Mouse (Mus musculus) R1 (cell line): ENCODE results near the gene Igfbp4.
A peak's percentile ranks its signal among the peaks of the same experiment; 100 is the strongest.

Experiments
- DNase-seq: peaks from one replicate; pipeline ENCODE4 v3.0.0-alpha.2; 2018; ENCODE audit warnings: low read depth, low spot score

The Igfbp4 gene

DNA sequence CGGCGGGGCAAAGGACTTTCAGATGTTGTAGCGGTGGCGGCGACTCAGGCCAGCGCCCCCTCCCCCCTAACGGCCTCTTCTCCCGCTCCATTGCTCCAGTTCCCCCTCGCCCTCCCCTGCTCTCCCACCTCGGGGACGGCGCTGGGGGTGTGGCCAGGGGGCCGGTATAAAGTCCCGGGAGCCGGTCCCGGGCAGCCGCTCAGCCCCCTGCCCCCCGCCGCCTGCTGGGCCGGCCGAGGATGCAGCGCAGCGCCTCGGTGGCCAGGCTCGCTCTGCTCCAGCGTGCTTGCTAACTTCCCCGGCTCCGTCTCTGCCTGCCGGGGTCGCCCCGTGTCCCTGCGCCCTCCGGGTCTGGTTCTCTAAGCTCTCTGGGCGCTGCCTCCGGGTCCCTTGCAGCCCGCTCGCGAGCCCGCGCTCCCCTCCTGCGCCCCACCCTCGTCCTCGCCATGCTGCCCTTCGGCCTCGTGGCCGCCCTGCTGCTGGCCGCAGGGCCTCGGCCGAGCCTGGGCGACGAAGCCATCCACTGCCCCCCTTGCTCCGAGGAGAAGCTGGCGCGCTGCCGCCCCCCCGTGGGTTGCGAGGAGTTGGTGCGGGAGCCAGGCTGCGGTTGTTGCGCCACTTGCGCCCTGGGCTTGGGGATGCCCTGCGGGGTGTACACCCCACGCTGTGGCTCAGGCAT, at the start of gene Igfbp4:
Gene Igfbp4 (plus strand): TSS at position 194 of the 679 bp plus-strand sequence.
- DNase-seq: no peak

DNA sequence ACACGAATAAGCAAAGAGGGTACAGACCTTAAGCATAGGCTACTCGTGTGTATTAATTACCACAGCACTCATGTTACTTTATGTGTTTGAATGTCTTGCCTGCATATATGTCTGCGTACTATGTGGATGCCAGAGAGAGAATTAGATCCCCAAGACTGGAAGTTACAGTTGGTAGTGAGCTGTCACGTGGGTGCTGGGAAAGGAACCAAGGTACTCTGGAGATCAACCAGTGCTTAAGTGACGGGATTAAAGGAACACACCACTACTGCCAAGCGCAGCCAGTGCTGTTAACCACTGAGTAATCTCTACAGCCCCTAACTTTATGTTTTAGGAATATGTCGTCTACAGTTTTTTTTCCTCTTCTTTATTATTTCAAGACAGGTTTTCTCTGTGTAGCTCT, 45.1 kb upstream of the Igfbp4 start:
- DNase-seq: no peak

DNA sequence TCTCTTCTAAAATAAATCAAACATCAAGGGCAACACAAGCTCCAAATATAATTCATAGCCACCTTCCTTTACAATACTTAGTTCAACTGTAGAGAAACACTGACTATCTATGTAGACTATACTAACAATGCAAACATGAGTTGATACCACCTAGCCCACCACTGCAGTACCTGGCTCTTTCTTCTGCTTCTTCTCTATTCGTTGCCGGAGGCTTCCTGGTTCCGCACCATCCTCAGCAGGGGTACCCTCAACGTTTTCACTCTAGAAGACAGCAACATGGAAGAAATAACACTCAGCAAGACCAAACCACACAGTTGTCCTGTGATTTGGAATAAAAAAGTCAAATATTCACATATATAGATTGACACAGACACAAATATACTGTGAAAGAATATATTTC, 43.4 kb upstream of the Igfbp4 start:
- DNase-seq: no peak

DNA sequence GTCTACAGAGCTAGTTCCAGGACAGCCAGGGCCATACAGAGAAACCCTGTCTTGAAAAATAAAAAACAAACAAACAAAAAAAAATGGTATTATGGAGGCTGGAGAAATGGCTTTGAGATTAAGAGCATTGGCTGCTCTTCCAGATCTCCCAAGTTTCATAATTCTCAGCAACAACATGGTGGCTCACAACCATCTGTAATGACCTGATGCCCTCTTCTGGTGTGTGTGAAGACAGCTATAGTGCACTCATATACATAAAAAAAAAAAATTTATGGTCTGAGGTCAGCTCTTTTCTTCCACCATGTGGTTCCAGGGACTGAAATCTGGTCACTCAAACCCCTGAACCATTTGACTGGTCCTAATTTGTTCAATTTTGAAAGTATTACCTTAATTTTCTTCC, 42.3 kb upstream of the Igfbp4 start:
- DNase-seq: no peak

DNA sequence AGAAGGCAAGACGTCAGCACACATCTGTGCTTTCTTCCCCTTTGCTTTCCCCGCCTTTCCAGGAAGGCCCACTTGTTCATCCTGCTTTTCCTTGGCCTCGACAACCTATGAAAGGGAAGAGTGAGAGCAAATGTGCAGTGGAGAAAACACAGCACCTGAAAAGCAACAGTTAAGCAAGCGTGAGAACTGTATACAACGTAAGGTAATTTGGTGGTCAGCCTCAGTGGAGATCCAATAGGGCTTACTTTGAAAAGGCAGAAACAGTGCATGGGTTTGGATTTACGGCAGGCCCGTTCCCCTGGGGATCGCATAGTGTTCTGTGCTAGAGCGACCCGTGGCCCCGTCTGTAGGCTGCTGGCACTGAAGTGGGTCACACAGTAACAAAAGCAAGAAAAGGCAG, 41.8 kb upstream of the Igfbp4 start:
- no peak for DNase-seq

DNA sequence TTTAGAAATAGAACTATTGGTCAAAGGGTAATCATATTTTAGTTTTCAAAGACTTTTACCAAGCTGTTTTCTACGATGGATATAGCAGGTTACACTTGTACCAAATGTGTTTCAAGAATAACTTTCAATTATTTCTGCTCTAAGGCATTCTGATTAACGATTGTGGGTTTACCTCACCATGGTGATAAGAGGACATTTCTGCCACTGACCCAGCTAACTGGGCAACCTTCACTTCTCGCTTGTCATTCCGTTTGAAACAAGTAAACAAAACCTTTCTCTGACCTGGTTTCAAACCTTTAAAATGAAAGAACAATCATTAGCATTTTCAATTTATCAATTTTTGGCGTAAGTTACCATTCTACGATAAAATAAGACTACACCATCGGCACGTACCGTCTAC, 34.3 kb upstream of the Igfbp4 start:
- DNase-seq: no peak

DNA sequence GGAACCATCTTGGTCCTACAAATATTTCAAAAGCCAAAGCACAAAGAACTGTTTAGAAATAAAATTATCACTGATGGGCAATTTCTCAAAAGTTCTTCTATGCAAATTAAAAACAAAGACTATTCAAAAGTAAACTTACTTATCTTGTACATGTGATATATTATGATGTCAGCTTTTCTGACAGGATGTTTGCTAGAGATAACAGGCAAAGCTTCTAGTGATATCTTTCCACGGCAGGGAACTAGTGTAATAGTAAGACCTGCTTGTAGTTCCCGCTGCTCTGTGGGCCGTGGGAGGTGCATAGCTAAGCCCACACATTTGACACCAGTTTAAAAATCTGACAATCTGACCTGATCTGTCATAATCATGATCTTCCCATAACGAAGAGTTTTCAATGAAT, 30.9 kb upstream of the Igfbp4 start:
- no peak for DNase-seq

DNA sequence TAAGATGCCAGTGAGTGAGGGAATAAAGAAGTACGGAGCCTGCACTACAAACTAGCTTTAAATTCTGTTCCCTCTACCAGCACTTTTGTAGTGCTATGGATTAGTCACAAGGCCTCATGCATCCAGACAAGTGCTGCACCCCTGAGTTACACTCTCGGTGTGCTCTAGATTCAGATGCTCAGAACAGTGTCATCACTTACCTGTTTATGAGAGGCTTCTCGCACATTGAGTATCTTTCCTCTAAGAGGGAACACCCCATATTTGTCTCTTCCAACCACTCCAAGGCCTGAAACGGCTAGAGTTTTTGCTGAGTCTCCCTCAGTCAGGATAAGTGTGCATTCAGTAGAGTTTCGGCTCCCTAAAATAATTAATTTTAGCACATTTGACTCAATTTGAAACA, 30.3 kb upstream of the Igfbp4 start:
- no peak for DNase-seq

DNA sequence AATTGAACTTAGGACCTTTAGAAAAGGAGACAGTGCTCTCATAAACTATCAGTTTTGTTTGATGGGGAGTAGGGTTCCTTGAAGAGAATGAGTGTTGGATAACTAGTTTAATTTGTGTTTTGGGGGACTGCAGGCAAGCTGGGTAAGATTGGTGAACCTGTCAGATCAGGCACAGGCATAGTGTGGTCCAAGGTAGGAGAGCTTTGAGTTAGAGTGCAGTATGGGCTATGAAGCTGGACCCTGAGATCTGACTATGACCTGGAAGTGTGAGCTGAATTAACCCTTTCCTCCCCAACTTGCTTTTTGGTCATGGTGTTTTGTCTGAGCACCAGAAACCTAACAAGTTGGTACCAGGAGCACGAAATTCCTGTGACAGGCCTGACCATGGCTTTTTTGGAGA, 27.2 kb upstream of the Igfbp4 start:
- no peak for DNase-seq

DNA sequence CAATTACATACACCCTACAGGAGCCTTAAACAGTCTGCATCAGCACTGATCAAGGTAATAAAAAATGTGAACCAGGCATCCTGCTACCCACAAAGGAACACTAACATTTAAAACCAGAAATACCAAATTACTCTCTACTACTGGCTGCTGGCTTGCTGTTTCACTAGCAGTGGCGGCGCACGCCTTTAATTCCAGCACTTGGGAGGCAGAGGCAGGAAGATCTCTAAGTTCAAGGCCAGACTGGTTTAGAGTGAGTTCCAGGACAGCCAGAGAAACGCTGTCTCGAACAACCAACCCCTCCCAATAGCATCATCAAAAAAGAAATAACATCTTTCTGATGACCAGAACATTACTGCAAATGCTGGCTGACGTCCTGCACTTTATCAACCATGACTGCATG, 21.2 kb upstream of the Igfbp4 start:
- no peak for DNase-seq

DNA sequence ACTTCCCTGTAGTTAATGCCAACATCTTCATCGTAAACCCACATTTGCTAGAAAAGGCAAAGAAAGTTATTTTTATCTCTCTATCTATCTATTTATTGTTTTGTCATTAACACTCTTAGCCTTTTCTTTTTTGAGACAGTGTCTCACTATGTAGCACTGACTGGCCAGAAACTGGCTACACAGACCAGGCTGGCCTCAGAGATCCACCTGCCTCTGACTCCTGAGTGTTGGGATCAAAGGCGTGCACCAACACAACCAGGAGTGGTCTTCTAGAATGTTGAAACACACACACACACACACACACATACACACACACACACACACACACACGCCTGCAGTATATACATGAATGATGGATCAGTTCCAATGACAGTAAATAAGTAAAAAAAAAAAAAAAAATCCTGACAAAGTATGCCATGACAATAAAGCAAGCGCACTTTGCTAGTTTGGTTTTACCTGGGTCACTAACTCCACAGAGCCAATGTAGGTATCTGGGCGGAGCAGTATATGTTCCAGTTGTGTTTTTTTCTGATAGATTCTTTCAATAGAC, 18.6 kb upstream of the Igfbp4 start:
- no peak for DNase-seq

DNA sequence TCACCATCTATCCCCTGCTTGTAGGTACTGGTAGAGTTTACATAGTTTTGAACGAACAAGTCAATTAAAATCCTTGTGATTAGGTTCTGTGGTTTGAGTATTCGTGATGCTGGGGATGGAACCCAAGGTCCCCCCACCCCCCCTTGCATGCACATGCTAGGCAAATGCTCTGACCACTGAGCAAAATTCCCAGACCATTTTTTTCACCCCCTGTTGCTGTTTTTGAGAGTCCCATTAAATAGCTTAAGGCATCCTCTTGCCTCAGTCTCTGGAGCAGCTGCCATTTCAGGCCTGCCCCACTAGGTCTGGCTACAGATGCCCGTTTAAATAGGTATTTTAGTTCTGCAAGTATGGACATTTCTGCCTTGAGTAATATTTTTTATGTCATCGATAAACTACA, 17.9 kb upstream of the Igfbp4 start:
- DNase-seq: no peak

DNA sequence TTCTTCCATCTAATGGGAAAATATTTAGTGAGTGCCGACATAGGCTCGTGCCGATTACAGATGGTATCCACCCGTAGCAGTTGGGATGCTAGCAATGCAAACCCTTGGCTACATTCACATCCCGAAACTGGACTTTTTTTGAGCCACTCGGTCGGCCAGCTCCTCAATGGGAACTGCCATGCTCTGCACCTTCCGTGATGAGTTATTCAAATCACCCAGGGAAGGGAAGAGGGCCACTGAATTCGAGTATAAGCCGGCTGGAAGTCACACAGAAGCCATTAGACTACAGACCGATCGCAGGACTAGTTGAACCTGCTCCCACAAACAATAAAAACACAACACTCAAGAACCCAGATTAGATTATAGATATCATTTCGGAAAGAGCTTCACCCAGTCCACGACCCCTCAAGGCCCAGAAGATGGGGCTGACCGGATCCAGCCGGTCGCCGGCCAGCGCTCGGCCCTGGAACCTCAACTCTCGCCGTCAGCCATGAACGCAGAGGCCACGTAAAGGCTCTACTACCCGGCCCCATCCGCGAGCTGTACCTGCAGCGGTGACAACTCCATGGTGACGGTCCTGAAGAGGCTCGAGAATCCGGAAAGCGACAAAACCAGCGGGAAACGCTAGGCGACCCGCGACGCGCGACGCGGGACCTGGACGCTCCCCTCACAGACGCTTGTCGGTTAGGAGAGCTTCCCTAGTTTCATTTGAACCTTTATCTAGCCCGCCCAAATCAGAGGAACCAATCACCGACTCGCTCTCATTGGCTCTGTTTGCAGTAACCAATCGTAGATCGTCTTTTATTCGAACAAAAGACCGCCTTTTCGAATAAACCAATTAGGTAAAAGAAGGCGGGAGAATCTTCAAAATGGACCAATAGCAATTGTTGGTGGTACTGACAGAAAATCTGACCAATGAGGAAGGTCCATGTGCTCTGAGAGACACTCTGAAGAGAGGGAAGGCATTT, 17.3 kb upstream of the Igfbp4 start, which contains the start of gene Top2a:
Gene Top2a (minus strand): TSS at position 690 of the 968 bp plus-strand sequence.
- peak; percentile 99 for DNase-seq

DNA sequence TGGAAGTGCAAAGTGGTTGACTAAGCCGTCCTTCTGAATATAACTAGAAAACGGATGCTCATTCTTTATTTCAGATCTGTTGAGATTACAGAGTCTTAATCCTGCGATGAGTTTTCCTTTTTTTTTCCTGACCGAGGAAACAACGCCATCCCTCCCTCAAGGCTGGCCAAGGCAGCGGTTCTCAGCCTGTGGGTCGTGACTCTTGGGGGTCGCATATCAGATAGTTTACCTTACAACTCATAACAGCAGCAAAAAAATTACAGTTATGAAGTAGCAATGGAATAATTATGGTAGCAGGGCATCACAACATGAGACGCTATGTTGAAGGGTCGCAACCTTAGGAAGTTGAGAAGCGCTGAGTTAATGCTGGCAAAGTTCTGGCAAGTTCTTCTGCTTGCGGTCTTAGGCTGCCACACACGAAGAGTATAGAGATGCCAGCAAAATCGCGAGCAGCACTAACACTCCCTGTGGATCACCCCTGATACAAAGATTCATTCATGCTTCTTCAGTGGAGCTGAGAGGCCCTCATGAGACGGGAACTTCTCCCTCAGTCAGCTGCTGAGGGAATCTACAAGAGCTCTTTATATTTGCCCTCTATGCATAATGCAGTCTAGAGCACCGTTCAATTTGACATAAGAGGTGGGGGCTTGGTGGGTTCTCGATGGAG, 16.4 kb upstream of the Igfbp4 start:
- no peak for DNase-seq

DNA sequence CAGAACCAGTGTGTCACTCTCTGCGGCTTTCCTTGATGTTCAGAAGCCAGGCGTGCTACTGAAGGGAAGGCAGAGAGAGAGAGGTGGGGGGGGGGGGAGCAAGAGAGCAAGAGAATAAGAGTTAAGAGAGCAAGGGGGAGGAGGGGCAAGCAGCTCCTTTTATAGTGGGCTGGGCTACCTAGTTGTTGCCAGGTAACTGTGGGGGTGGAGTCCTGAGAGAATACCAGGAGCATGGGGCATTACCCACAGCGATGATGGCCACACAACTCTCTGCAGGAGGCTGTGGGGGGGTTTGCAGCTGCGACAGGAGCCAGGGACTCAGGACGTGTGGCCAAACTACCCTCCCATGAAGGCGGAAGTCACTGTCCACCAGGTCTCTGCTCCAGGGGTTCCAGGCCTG, 15.2 kb upstream of the Igfbp4 start:
- DNase-seq: peak; percentile 88

DNA sequence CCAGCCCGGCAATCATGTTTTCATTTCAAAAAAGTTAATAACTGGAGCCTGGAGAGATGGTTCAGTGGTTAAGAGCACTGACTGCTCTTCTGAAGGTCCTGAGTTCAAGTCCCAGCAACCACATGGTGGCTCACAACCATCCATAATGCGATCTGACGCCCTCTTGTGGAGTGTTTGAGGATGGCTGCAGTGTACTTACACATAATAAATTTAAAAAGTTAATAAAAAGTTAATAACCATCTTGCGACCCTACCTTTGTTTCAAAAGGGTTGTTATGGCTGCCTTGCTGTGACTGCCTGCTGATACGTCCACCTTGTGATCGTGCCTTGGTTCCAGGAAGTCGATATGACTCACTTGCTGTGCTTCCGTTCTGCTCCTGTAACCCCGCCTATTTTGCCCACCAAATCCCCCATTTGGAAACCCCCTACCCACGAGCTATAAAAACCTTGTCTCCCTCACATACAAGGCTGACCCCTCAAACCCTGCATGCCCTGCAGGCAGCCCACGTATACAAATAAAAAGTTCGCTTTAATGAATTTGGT, 14.1 kb upstream of the Igfbp4 start:
- no peak for DNase-seq

DNA sequence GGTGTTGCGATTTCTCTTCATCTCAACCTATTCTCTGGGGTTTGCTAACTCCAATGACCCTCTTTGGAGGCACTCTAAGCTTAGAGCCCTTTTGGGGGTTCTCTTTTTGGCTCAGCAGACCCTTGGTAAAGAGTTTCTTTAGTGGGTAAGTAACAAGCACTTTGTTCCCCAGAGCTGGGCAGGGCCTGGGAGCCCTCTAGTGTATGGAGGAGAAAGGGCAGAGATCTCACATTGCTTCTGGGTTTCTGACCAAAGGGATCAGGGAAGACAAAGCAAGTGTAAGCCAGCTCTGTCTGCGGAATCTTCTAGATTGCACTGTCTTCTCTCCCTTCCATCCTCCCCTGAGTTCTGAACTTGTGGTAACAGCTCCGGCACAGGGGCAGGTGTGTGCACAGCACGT, 5.7 kb upstream of the Igfbp4 start:
- peak; percentile 36 for DNase-seq

DNA sequence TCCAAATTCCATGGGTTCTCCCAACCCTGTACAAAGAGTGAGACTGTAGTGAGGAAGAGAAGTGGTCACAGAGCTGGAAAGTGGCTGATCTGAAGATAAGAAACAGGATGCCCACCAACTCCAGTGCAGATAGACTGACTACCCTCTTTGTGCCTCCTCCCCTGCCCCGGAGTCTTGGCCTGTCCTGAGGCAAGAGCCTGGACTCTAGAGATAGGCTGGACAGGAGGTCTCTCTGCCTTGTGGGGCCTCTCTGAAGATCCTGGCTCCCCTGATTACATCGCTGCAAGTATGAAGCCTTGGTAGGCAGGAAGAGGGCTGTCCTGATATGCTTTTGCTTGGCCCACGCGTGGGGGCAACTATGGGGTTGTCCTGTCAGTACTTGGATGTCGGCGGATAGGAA, 4.8 kb upstream of the Igfbp4 start:
- no peak for DNase-seq

DNA sequence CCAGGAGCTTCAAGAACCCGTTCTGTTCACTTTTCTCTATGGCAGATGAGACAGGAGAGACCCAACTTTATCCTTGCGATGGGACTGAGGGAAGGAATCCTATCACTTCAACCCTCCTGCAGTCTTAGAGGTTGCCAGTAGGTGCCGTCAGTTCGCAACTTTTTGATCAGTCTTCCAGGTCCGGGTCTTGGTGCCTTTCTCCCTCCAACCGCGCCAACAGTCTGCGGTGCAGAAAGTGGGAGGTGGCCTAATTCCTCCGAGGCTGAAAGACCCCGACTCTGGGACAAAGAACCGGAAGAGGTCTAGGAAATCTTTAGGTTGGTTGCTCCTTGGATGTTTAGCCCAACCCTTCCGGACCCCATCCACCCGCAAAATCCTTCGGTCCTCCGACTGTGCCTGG, 1.3 kb upstream of the Igfbp4 start:
- DNase-seq: peak; percentile 97

DNA sequence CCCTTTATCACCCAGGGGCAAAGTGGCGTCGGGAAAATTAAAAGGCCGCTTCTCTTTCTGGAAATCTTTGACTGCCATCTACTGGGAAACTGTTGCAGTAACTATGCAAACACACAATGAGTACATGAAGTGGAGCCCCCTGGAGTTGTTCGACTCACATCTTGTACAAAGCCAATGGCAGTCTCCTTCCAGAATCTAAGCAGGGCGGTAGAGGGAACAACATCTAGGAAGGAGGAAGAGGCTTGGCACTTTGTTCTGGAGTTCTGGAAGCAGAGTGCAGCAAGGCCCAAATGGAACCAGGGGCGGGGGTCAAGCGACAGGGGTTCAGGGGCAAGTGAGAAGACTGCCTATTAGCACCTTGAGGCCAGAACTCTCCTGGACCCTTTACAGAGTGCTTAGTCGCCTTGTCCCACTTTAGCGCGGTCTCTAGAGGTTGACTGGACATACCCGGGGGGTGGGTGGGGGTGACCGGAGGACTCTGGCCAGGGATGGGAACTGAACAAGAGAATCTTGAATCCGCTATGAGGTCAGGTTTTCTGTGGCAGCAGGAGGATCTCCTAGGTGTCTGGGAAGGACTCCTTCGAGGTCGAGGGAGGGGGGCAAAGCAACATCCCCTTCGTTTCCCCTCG, 584 bp upstream of the Igfbp4 start:
- DNase-seq: peak; percentile 59
